In the genomic region with DNA sequence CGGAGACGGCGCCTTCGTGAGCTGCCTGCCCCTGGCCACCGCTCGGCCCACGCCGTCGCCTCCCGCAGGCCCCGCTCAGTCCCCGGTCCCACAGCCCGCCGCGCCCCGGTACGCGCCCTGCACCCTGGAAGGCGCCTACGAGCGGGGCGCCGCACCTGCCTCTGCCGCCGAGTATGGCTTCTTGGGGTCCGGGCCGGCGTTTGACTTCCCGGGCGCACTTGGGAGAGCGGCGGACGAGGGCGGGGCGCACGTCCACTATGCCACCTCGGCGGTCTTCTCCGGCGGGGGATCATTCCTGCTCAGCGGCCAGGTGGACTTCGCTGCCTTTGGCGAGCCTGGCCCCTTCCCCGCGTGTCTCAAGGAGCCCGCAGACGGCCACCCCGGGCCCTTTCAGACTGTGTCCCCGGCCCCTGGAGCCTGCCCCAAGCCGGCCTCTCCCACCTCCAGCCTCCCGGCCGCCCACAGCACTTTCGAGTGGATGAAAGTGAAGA, we compare ENCODE assay signal across 8 mouse cellular contexts. TPM values are rescaled to one million over a fixed set of nuclear protein-coding genes. Genes with fewer than 3 reads are reported as not detected.
DNase-seq lines count a peak whose midpoint lies in the region; ATAC-seq lines count a peak whose summit lies in the region.

No protein-coding gene starts in this region.

- H3K36me3 ChIP-seq in heart, embryonic 10.5 days = no peaks in the 10 kb centered on the region
- no peaks in the 10 kb centered on the region for H3K36me3 ChIP-seq in hindbrain, embryonic 12.5 days
- H3K36me3 ChIP-seq in midbrain, embryonic 11.5 days (ENCODE audit: control insufficient read depth, insufficient read depth, low read length) = no peaks in the 10 kb centered on the region

- intact Hi-C loops in heart, postnatal 14 days (cut with DNase I) = no loop called here

- no peak for DNase-seq in heart, embryonic 10.5 days (ENCODE audit: low spot score)
- DNase-seq in heart, postnatal 14 days = no peak
- peak; percentile 47 for DNase-seq in R1 (ENCODE audit: low read depth, low spot score)
- DNase-seq in midbrain, embryonic 11.5 days (ENCODE audit: low spot score, missing footprints) = peak; percentile 91
- no peak for DNase-seq in layer of hippocampus, adult 11-12 months (ENCODE audit: low spot score)
- DNase-seq in layer of hippocampus, adult 9-10 months (ENCODE audit: low spot score) = no peak

- no peaks in the 10 kb centered on the region for H3K9me3 ChIP-seq in heart, embryonic 10.5 days
- H3K9me3 ChIP-seq in hindbrain, embryonic 12.5 days (replicated peaks) = no peaks in the 10 kb centered on the region
- H3K9me3 ChIP-seq in midbrain, embryonic 11.5 days (ENCODE audit: control insufficient read depth, low read length) = no peaks in the 10 kb centered on the region

- peaks cover 26% of the 10 kb centered on the region for H3K4me1 ChIP-seq in heart, embryonic 10.5 days
- H3K4me1 ChIP-seq in hindbrain, embryonic 12.5 days = peaks cover 17% of the 10 kb centered on the region
- peaks cover 14% of the 10 kb centered on the region for H3K4me1 ChIP-seq in midbrain, embryonic 11.5 days (ENCODE audit: control insufficient read depth, insufficient read depth, low read length)

- peak overlapping the region; percentile 65 for H3K4me3 ChIP-seq in heart, embryonic 10.5 days
- H3K4me3 ChIP-seq in hindbrain, embryonic 12.5 days = peak overlapping the region; percentile 53
- H3K4me3 ChIP-seq in midbrain, embryonic 11.5 days (ENCODE audit: low read depth, low read length) = peak overlapping the region; percentile 45

- H3K4me2 ChIP-seq in hindbrain, embryonic 12.5 days (replicated peaks) = peak overlapping the region; percentile 91
- H3K4me2 ChIP-seq in midbrain, embryonic 11.5 days = peak overlapping the region; percentile 72

- H3K27me3 ChIP-seq in heart, embryonic 10.5 days (ENCODE audit: insufficient read depth, poor library complexity, severe bottlenecking) = peaks cover 80% of the 10 kb centered on the region
- peaks cover 77% of the 10 kb centered on the region for H3K27me3 ChIP-seq in hindbrain, embryonic 12.5 days
- peaks cover 70% of the 10 kb centered on the region for H3K27me3 ChIP-seq in midbrain, embryonic 11.5 days (ENCODE audit: control insufficient read depth, insufficient read depth, low read length)

- under 1% methylated on average over 53 of the region's 53 CpGs for WGBS in heart, embryonic 10.5 days
- WGBS in hindbrain, embryonic 12.5 days = 1% methylated on average over 39 of the region's 53 CpGs
- 2% methylated on average over 53 of the region's 53 CpGs for WGBS in midbrain, embryonic 11.5 days

- 0 out of 2 replicates have a peak overlapping the region, but pooled peaks have one; percentile 8 for H3K27ac ChIP-seq in heart, embryonic 10.5 days
- H3K27ac ChIP-seq in hindbrain, embryonic 12.5 days = no peak overlapping the region
- H3K27ac ChIP-seq in midbrain, embryonic 11.5 days (ENCODE audit: low read depth, low read length) = no peak overlapping the region

- ATAC-seq in hindbrain, embryonic 12.5 days (ENCODE audit: low FRiP score) = peak; percentile 38
- peak; percentile 52; the same call in 1 of the 2 replicates for ATAC-seq in midbrain, embryonic 11.5 days (ENCODE audit: low FRiP score)
- ATAC-seq in monocyte, adult 5-6 weeks (replicated peaks; ENCODE audit: insufficient number of reproducible peaks, low FRiP score, low TSS enrichment, poor library complexity, severe bottlenecking) = no peak

- peak overlapping the region; percentile 56 for H3K9ac ChIP-seq in hindbrain, embryonic 12.5 days
- no peak overlapping the region for H3K9ac ChIP-seq in midbrain, embryonic 11.5 days (ENCODE audit: low read length)

RNA-seq across cellular contexts. Expression of gene Hoxd1, which starts 0.5 kb away (rescaled TPM):
- polyA plus RNA-seq in heart, embryonic 10.5 days (2016; fragmentation: Nextera tagmentation; extraction: Ambion mirVana) = 0.22 and 0.49 TPM in 2 replicates
- not detected for total RNA-seq in heart, postnatal 14 days (2021)
- polyA plus RNA-seq in hindbrain, embryonic 12.5 days (2016; fragmentation: Nextera tagmentation; extraction: Ambion mirVana) = 2.5 and 3.3 TPM in 2 replicates
- not detected in 2 replicates for polyA plus RNA-seq in midbrain, embryonic 11.5 days (2014; fragmentation: Nextera tagmentation; extraction: Ambion mirVana)
- total RNA-seq in monocyte, adult 5-6 weeks (2017) = not detected in 3 replicates

RNA-seq across cellular contexts. Expression of gene Gm28230, which starts 36.8 kb away (rescaled TPM):
- polyA plus RNA-seq in heart, embryonic 10.5 days (2016; fragmentation: Nextera tagmentation; extraction: Ambion mirVana) = 0.07 and 0.35 TPM in 2 replicates
- under 1 TPM in 1 of 2 experiments, not detected in 1; 0.07 TPM for total RNA-seq in heart, postnatal 14 days (2021)
- polyA plus RNA-seq in hindbrain, embryonic 12.5 days (2016; fragmentation: Nextera tagmentation; extraction: Ambion mirVana) = 0.66 and 1.1 TPM in 2 replicates
- polyA plus RNA-seq in midbrain, embryonic 11.5 days (2014; fragmentation: Nextera tagmentation; extraction: Ambion mirVana) = not detected in 2 replicates
- not detected in 3 replicates for total RNA-seq in monocyte, adult 5-6 weeks (2017)

RNA-seq across cellular contexts. Expression of gene Hoxd4, which starts 51.6 kb away (rescaled TPM):
- polyA plus RNA-seq in heart, embryonic 10.5 days (2016; fragmentation: Nextera tagmentation; extraction: Ambion mirVana) = 0.29 TPM in 1 of 2 replicates, not detected in the other
- under 1 TPM; 0.36 to 0.51 TPM for total RNA-seq in heart, postnatal 14 days (2021)
- 3.6 and 4.6 TPM in 2 replicates for polyA plus RNA-seq in hindbrain, embryonic 12.5 days (2016; fragmentation: Nextera tagmentation; extraction: Ambion mirVana)
- not detected in 2 replicates for polyA plus RNA-seq in midbrain, embryonic 11.5 days (2014; fragmentation: Nextera tagmentation; extraction: Ambion mirVana)
- total RNA-seq in monocyte, adult 5-6 weeks (2017) = not detected in 3 replicates

RNA-seq across cellular contexts. Expression of gene Hoxd3, which starts 51.6 kb away (rescaled TPM):
- polyA plus RNA-seq in heart, embryonic 10.5 days (2016; fragmentation: Nextera tagmentation; extraction: Ambion mirVana) = 0.73 and 2.9 TPM in 2 replicates
- total RNA-seq in heart, postnatal 14 days (2021) = not detected
- polyA plus RNA-seq in hindbrain, embryonic 12.5 days (2016; fragmentation: Nextera tagmentation; extraction: Ambion mirVana) = 69.6 and 83.5 TPM in 2 replicates
- 0.07 and 0.14 TPM in 2 replicates for polyA plus RNA-seq in midbrain, embryonic 11.5 days (2014; fragmentation: Nextera tagmentation; extraction: Ambion mirVana)
- total RNA-seq in monocyte, adult 5-6 weeks (2017) = not detected in 3 replicates

RNA-seq across cellular contexts. Expression of gene Hoxd8, which starts 58.9 kb away (rescaled TPM):
- polyA plus RNA-seq in heart, embryonic 10.5 days (2016; fragmentation: Nextera tagmentation; extraction: Ambion mirVana) = 0.09 and 1.3 TPM in 2 replicates
- 1 to 10 TPM; 1.5 to 1.6 TPM for total RNA-seq in heart, postnatal 14 days (2021)
- polyA plus RNA-seq in hindbrain, embryonic 12.5 days (2016; fragmentation: Nextera tagmentation; extraction: Ambion mirVana) = 0.14 and 0.46 TPM in 2 replicates
- 0.11 TPM in 1 of 2 replicates, not detected in the other for polyA plus RNA-seq in midbrain, embryonic 11.5 days (2014; fragmentation: Nextera tagmentation; extraction: Ambion mirVana)
- total RNA-seq in monocyte, adult 5-6 weeks (2017) = not detected in 3 replicates

Comparison
In these comparisons a context has a peak if more than half of its experiments do, and no peak if none do; other contexts are left out.
1. DNase-seq: peak in R1 (single experiment) and midbrain, embryonic 11.5 days (single experiment); none in heart, embryonic 10.5 days (single experiment), heart, postnatal 14 days (0 of 2), layer of hippocampus, adult 11-12 months (single experiment) and layer of hippocampus, adult 9-10 months (single experiment).
2. Peak in every context shown above with its lines, with median percentiles within 50 percentile points of each other: H3K4me3 ChIP-seq.